Mouse (Mus musculus) midbrain, embryonic 15.5 days (tissue): Measurements from ENCODE around the gene Fads2. TPM values are rescaled to one million over a fixed set of nuclear protein-coding genes. Genes with fewer than 3 reads are reported as not detected.

Source experiments
- ATAC-seq: fragments of 200-750 bp; cut with Nextera tagmentation; replicated peaks from 2 replicates; pipeline ENCODE4 v1.8.0; 2017; ENCODE audit warnings: moderate TSS enrichment
- H3K27ac ChIP-seq: fragments of 300-500 bp; sonication (generic); 2 replicates; pipeline ENCODE4 v1.5.1; 2015; ENCODE audit warnings: mild to moderate bottlenecking, inconsistent platforms
- H3K27me3 ChIP-seq: fragments of 300-500 bp; sonication (generic); replicated peaks from 2 replicates; pipeline ENCODE4 v1.6.1; 2015; ENCODE audit warnings: inconsistent platforms
- H3K36me3 ChIP-seq: fragments of 300-500 bp; sonication (generic); replicated peaks from 2 replicates; pipeline ENCODE4 v1.6.1; 2015; ENCODE audit warnings: inconsistent platforms
- H3K4me1 ChIP-seq: fragments of 300-500 bp; sonication (generic); 2 replicates; pipeline ENCODE4 v1.6.1; 2015; ENCODE audit warnings: inconsistent platforms
- H3K4me2 ChIP-seq: fragments of 300-500 bp; sonication (generic); 2 replicates; pipeline ENCODE4 v1.6.1; 2015; ENCODE audit warnings: inconsistent platforms, mild to moderate bottlenecking, moderate library complexity
- H3K4me3 ChIP-seq: fragments of 300-500 bp; sonication (generic); 2 replicates; pipeline ENCODE4 v1.5.1; 2015; ENCODE audit warnings: mild to moderate bottlenecking, inconsistent platforms
- H3K9ac ChIP-seq: fragments of 300-500 bp; sonication (generic); 2 replicates; pipeline ENCODE4 v1.6.1; 2015; ENCODE audit warnings: mild to moderate bottlenecking, inconsistent platforms
- H3K9me3 ChIP-seq: fragments of 300-500 bp; sonication (generic); 2 replicates; pipeline ENCODE4 v1.6.1; 2016; ENCODE audit warnings: inconsistent platforms
- WGBS: fragments of 180-500 bp; shearing (Covaris S2); methylation state at CpG from one replicate; pipeline ENCODE4 v1.1.7; 2015; ENCODE audit warnings: mixed read lengths; 5-methylcytosine and 5-hydroxymethylcytosine counted together
- polyA plus RNA-seq: library from polyadenylated mRNA; unstranded; fragments of >200 nt; fragmentation: Nextera tagmentation; extraction: Ambion mirVana; gene quantifications from 2 replicates; pipeline ENCODE4 v1.2.1, GENCODE M21; 2015

Gene Fads2
- polyA plus RNA-seq, 1 experiment from 2014 or later: 215 TPM

DNA sequence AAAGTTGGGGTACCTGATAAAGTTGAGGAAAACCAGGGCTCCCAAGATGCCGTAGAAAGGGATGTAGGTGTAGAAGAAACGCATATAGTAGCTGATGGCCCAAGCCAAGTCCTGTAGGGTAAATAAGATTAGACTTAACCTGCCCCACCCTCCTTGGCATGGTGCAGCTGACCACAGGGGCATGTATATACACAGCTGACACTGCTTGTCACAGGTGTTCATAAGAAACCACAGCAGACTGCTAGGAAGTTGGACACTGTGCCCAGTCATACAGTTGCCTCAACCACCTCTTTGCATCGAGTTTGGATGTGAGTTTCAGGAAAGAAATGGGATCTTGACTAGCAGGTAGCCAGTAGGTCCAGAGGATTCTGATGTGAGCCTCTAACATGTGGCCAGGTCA, 35.0 kb downstream of the Fads2 start:
- H3K36me3 ChIP-seq: peaks cover 41% of the 10 kb centered on the region
- 94% methylated on average over 3 of the region's 3 CpGs for WGBS

DNA sequence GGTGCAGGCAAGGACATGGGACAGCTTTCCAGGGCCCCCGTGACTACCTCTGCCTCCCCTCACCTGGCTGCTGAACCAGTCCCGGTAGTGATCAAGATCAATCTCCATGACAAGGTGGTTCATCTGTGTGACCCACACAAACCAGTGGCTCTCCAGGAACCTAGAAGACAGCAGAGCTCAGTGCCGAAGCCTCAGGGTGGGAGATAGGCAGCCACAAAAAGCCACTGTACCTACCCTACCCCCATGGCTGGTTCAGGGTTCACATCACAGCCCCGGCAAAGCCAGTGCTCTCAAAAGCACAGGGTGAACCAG, 35.4 kb downstream of the Fads2 start:
- no peak overlapping the region for H3K27ac ChIP-seq
- no peak overlapping the region for H3K4me2 ChIP-seq
- H3K27me3 ChIP-seq: no peaks in the 10 kb centered on the region
- H3K9me3 ChIP-seq: no peaks in the 10 kb centered on the region
- no peaks in the 10 kb centered on the region for H3K4me1 ChIP-seq
- no peak for ATAC-seq
- H3K36me3 ChIP-seq: peaks cover 41% of the 10 kb centered on the region
- no peak overlapping the region for H3K4me3 ChIP-seq
- 94% methylated on average over 4 of the region's 4 CpGs for WGBS
- no peak overlapping the region for H3K9ac ChIP-seq

More for the DNA sequence above, 35.0 kb downstream of the Fads2 start:
- H3K4me1 ChIP-seq: no peaks in the 10 kb centered on the region
- no peak overlapping the region for H3K9ac ChIP-seq
- H3K4me2 ChIP-seq: no peak overlapping the region
- no peaks in the 10 kb centered on the region for H3K9me3 ChIP-seq
- no peak for ATAC-seq
- no peak overlapping the region for H3K4me3 ChIP-seq
- H3K27me3 ChIP-seq: no peaks in the 10 kb centered on the region
- H3K27ac ChIP-seq: no peak overlapping the region

DNA sequence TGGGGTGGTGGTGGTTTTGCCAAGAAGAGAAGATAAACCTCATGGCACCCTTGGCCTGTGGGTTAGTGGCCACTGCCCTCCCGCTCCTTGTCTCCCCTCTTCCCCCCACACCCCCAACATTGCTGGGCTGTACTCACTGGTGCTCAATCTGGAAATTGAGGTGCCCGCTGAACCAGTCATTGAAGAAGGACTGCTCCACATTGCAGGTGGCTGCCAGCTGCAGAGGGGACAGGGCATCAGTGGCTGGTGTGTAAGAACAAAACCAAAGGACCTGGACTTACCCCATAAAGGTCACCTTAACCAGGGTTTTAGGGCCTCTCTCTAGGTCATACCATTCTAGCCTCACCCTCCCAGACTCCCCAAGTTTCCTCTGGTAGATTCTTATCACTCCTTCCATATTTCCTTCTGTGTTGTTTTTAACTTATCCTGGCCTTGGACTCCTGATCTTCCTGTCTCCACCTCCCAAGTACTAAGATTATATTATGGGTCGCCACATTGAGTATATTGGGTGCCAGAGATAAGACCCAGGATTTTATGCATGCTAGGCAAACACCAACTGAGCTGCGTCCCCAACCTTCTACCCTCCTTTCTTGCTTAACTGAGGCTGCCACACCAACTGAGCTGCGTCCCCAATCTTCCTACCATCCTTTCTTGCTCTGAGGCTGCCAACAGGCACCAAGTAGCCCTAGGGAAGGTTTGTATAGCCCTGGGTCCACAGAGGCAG, 35.9 kb downstream of the Fads2 start:
- WGBS: 94% methylated on average over 5 of the region's 5 CpGs
- H3K4me3 ChIP-seq: no peak overlapping the region
- H3K4me2 ChIP-seq: no peak overlapping the region
- no peak overlapping the region for H3K9ac ChIP-seq
- no peak overlapping the region for H3K27ac ChIP-seq
- ATAC-seq: no peak
- H3K9me3 ChIP-seq: no peaks in the 10 kb centered on the region
- peaks cover 3% of the 10 kb centered on the region; the same call in 1 of the 2 replicates for H3K4me1 ChIP-seq
- peaks cover 41% of the 10 kb centered on the region for H3K36me3 ChIP-seq
- no peaks in the 10 kb centered on the region for H3K27me3 ChIP-seq

DNA sequence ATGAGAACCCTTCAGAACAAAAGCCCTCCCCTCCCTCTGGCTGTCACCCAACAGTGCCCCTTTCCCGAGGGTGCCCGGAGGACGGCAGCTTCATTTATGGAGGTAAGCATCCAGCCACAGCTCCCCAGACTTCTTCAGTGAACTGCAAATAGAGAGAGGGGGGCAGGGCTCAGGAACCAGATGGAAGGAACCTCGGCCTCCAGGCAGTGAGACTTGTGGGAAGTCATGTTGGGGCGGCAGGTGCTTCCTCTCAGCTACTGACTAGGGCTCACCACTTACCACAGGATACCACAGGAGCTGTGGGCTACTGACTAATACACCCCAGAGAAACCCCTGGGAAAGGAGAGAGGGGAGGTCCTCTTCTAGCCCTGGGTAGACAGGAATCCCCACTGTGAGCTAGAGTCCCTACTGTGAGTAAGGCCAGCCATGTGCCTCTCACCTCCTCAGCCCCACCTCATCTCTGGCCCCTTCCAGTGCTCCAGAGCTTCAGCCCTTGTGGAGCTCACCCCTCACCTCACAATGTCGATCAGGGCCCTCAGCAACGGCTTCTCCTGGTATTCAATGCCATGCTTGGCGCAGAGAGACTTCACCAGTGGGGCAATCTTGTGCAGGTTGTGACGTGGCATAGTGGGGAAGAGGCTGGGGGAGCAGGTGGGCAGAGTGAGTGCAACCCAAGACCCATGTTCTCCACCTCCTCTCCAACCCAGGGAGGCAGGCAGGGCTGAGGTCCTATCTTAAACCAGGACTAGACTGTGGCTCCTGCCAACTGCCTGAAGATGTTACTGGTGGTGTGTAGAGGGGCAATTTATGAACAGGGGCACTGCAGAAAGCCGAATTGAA, 37.2 kb downstream of the Fads2 start:
- WGBS: 80% methylated on average over 10 of the region's 10 CpGs
- Histone ChIP-seq H3K4me3 (no peak overlapping the region), H3K36me3 (peaks cover 30% of the 10 kb centered on the region), H3K27me3 (no peaks in the 10 kb centered on the region), H3K9ac (no peak overlapping the region), H3K9me3 (no peaks in the 10 kb centered on the region), H3K27ac (no peak overlapping the region), H3K4me1 (peaks cover 4% of the 10 kb centered on the region; the same call in 1 of the 2 replicates), H3K4me2 (no peak overlapping the region)
- ATAC-seq: no peak

DNA sequence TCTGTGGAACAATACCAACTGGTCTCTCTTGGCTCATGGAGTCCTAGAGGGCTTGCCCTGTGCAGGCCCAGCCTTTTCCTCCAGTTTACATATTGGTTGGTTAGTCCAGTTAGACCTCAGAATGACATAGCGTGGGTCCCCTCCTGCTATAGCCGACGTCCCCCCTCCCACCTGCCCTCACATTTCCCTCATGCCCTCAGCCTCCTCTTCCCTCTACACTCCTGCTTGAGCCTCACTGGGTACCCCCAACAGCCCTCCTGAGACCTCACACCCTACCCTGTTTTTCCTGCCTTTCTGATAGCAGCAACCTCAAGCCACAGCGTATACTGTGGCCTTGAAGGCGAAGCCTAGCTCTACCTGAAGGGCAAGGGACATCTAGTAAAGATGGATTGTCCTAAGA, 38.7 kb downstream of the Fads2 start:
- Histone ChIP-seq H3K27me3 (no peaks in the 10 kb centered on the region), H3K9me3 (no peaks in the 10 kb centered on the region), H3K4me2 (no peak overlapping the region), H3K4me3 (no peak overlapping the region), H3K9ac (no peak overlapping the region), H3K4me1 (peaks cover 4% of the 10 kb centered on the region; the same call in 1 of the 2 replicates), H3K27ac (no peak overlapping the region), H3K36me3 (peaks cover 25% of the 10 kb centered on the region)
- ATAC-seq: no peak
- 96% methylated on average over 5 of the region's 5 CpGs for WGBS

DNA sequence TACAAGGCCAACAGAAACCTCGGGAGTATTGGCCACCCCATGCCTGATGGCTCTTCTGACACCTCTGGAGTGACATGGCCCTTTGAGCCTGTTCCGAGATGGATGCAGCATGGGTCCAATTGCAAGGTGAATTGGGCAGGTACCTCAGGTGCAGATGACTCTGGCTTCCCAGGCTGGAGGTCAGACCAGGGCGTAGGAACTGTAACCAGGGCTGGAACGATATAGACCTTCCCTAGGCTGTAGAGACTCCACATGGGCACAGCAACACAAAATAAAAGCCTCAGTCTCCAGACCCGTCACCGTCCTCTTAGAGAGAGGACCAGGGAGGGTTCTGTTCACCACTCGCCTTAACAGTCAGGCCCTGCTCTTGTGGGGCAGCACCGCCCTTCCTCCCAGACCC, 39.3 kb downstream of the Fads2 start:
- H3K9ac ChIP-seq: no peak overlapping the region
- H3K4me1 ChIP-seq: peaks cover 4% of the 10 kb centered on the region; the same call in 1 of the 2 replicates
- H3K27ac ChIP-seq: no peak overlapping the region
- H3K4me3 ChIP-seq: no peak overlapping the region
- 91% methylated on average over 8 of the region's 8 CpGs for WGBS
- no peak for ATAC-seq
- H3K27me3 ChIP-seq: no peaks in the 10 kb centered on the region
- H3K9me3 ChIP-seq: no peaks in the 10 kb centered on the region
- H3K4me2 ChIP-seq: no peak overlapping the region
- peaks cover 24% of the 10 kb centered on the region for H3K36me3 ChIP-seq

DNA sequence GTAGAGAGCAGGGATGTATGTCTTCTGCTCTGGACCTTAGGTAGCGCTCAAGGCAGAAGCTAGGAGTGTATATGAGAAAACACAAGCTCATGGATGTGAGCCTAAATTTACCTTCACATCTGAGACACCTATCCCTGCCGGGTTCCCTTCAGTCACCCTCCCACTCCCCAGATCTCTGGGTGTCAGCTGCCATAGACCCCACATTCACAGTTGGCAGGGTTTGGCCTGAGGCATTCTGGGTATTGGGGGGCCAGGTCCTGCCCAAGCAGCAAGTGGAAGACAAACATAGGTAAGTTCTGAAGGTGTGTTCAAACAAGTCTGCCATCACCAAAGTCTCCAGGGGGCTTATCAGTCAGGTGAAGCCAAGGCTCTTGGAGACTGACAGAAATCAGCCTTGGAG, 39.9 kb downstream of the Fads2 start:
- ATAC-seq: no peak
- no peaks in the 10 kb centered on the region for H3K27me3 ChIP-seq
- peaks cover 4% of the 10 kb centered on the region; the same call in 1 of the 2 replicates for H3K4me1 ChIP-seq
- no peak overlapping the region for H3K4me2 ChIP-seq
- H3K9me3 ChIP-seq: no peaks in the 10 kb centered on the region
- peaks cover 17% of the 10 kb centered on the region for H3K36me3 ChIP-seq
- 98% methylated on average over 2 of the region's 2 CpGs for WGBS
- H3K9ac ChIP-seq: no peak overlapping the region
- no peak overlapping the region for H3K4me3 ChIP-seq
- H3K27ac ChIP-seq: peak overlapping the region; percentile 46

DNA sequence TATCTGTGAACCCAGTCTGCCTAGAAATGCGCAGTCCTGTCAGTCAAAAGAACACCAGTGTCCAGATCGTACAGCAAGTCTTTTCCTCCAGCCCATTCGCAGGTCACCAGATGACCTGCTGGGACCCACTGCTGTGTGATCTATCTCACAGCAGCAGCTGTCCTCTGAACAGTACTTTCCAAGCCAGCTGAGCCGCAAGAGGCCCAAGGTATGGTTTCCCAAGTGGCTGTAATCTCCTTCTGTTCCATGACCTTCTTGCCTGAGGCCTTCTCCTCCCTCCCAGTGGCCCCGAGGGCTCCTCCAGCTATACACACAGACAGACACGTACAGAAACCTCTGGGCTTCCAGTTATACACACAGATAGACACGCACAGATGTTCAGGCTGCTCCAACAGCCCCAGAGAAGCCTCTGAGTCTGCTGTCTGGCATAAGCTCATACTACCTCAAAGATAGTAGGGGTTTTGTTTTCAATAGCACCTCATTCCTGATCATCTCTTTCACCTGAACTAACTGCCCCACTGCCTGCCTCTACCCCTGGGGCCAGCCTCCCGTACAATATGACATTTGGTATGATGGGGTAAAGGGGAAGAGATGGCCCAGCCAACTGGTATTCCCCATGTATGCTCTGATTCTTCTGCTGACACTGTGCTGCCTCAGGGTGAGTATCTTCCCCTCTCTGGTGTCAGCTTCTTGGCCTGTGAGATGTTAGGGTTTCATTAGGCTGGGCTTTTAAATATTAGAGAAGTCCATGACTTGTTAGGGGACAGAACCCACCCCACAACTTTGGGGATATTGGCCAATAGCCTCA, 40.6 kb downstream of the Fads2 start:
- Histone ChIP-seq H3K4me2 (no peak overlapping the region), H3K27me3 (no peaks in the 10 kb centered on the region), H3K4me1 (peaks cover 4% of the 10 kb centered on the region; the same call in 1 of the 2 replicates), H3K4me3 (no peak overlapping the region), H3K27ac (peak overlapping the region; percentile 46), H3K9me3 (no peaks in the 10 kb centered on the region), H3K9ac (no peak overlapping the region), H3K36me3 (peaks cover 15% of the 10 kb centered on the region; the same call in 1 of the 2 replicates)
- no peak for ATAC-seq
- 43% methylated on average over 8 of the region's 8 CpGs for WGBS

DNA sequence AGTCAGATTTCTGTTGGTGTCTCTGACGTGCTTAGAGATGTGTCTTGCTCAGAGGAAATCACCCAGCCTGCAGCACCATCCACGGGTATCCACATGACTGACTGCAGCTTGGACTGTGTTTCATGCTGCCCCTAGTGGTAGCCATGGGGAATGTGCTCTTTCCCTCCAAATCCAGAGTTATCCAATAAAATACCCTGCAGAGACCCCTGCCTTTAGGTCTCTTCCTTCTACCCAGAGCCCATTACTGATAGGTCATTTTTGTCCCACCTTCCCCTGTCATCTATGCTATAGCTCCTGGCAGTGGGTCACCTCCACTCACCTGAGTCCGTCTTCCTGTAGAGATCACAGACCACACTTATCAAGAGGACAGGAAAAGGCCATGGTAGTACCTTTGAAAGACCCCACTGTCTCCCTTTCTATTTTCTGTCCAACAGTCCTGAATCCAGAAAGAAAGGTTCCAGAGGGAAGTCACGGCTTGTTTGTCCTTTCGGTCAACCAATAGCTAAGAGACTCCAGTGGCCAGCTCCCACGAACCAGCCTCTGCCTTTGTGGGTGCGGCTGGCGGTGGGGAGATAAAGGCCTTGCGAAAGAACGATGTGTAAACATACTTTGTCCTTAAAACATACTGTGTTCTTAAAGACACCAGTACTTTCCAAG, 41.5 kb downstream of the Fads2 start:
- 0 out of 2 replicates have a peak overlapping the region, but pooled peaks have one; percentile 40 for H3K27ac ChIP-seq
- no peaks in the 10 kb centered on the region for H3K27me3 ChIP-seq
- H3K9me3 ChIP-seq: no peaks in the 10 kb centered on the region
- ATAC-seq: peak; percentile 72
- no peak overlapping the region for H3K4me2 ChIP-seq
- H3K36me3 ChIP-seq: peaks cover 6% of the 10 kb centered on the region; the same call in 1 of the 2 replicates
- H3K4me3 ChIP-seq: no peak overlapping the region
- no peak overlapping the region for H3K9ac ChIP-seq
- 55% methylated on average over 10 of the region's 10 CpGs for WGBS
- H3K4me1 ChIP-seq: peaks cover 4% of the 10 kb centered on the region; the same call in 1 of the 2 replicates

DNA sequence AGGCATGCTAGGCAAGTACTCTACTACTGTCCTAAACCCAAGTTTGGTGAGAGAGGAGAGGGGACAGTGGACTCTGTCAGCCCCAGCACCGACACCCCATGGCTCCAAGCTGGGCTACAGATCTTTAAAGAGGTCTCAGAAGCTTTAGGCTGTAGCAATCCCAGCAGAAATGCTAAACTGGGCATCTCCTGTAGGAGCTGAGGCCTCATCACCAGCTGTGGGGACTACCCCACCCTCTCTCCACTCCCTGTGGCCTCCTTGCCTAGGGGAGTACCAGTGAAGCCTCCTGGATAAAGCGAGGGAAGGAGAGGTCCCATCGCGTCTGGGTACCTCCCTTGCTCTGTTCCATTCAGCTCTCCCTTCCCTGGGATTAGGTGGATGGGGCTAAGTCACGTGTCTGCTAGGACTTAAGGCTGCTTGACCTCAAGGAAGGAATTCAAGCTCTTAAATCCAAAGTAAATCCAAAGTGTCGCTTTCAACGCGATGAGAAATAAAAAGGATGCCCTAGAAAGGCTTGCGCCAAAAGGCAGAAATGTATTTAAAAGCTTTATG, 42.6 kb downstream of the Fads2 start:
- no peaks in the 10 kb centered on the region for H3K27me3 ChIP-seq
- H3K36me3 ChIP-seq: peaks cover 3% of the 10 kb centered on the region; the same call in 1 of the 2 replicates
- no peaks in the 10 kb centered on the region for H3K9me3 ChIP-seq
- H3K27ac ChIP-seq: no peak overlapping the region
- H3K4me3 ChIP-seq: no peak overlapping the region
- 50% methylated on average over 9 of the region's 9 CpGs for WGBS
- peaks cover 4% of the 10 kb centered on the region; the same call in 1 of the 2 replicates for H3K4me1 ChIP-seq
- ATAC-seq: no peak
- no peak overlapping the region for H3K9ac ChIP-seq
- no peak overlapping the region for H3K4me2 ChIP-seq

DNA sequence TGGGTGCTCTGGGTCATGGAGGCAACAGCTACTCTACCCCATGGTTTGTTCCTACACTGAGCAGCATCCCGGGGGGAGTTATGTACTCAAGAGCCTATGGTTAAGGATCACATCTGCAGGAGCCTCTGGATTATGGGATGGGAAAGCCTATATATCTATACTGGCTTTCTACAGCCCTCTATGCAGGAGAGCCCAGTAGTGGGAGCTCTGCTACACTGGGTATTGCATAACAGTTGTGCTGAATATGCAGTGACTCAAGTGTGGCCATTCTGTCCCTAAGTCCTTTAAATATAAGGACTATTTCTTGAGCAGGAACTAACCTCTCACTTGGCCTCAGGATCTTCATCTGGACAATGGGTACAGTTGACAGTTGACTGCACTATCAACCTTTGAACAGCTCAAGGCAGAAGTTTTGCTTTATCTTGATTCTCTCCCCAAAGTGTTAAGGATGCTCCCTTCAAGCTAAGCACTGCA, 43.2 kb downstream of the Fads2 start:
- Histone ChIP-seq H3K27me3 (no peaks in the 10 kb centered on the region), H3K9ac (no peak overlapping the region), H3K9me3 (no peaks in the 10 kb centered on the region), H3K4me2 (no peak overlapping the region), H3K4me1 (peaks cover 4% of the 10 kb centered on the region; the same call in 1 of the 2 replicates), H3K4me3 (no peak overlapping the region), H3K27ac (no peak overlapping the region), H3K36me3 (peaks cover 3% of the 10 kb centered on the region; the same call in 1 of the 2 replicates)
- WGBS: 87% methylated on average over 1 of the region's 1 CpGs
- ATAC-seq: no peak
